Mouse (Mus musculus) common myeloid progenitor, adult 5-6 weeks (primary cell): ENCODE measurements around the gene 4930467E23Rik. TPM values are rescaled to one million over a fixed set of nuclear protein-coding genes. Genes with fewer than 3 reads are reported as not detected.
"Not testable (repeated sequence)": the region's sequence is repeated elsewhere in the genome, so short reads cannot be mapped to it uniquely, and the experiment has no call there.

Experiments
- ATAC-seq: replicated peaks from 2 replicates; pipeline ENCODE4 v1.8.0; 2016; ENCODE audit warnings: low read depth, mild to moderate bottlenecking, moderate TSS enrichment, inconsistent platforms; ENCODE audit not compliant: poor library complexity, severe bottlenecking
- total RNA-seq: library from RNA; stranded (forward); fragments of 200-1000, 187-1606 nt; gene quantifications from 2 replicates; pipeline ENCODE4 v1.2.3, GENCODE M21; 2017

Gene 4930467E23Rik
- total RNA-seq, 1 experiment from 2014 or later = not detected

- not testable (repeated sequence) for ATAC-seq
Observed at GRCm38 (mm10) chr8:19778126-19778525, 48.8 kb downstream of the 4930467E23Rik start.

GRCm38 (mm10) chr8:19778891-19779290, 49.5 kb downstream of the 4930467E23Rik start:
- not testable (repeated sequence) for ATAC-seq

- not testable (repeated sequence) for ATAC-seq
Observed at GRCm38 (mm10) chr8:19780212-19780611, 50.8 kb downstream of the 4930467E23Rik start.

- not testable (repeated sequence) for ATAC-seq
Observed at GRCm38 (mm10) chr8:19780658-19781057, 51.3 kb downstream of the 4930467E23Rik start.

- ATAC-seq = not testable (repeated sequence)
Observed at GRCm38 (mm10) chr8:19781328-19782114, 52.1 kb downstream of the 4930467E23Rik start.

GRCm38 (mm10) chr8:19782736-19783135, 53.4 kb downstream of the 4930467E23Rik start:
- ATAC-seq = not testable (repeated sequence)

- not testable (repeated sequence) for ATAC-seq
Observed at GRCm38 (mm10) chr8:19783860-19784259, 54.5 kb downstream of the 4930467E23Rik start.

- peak; percentile 100 for ATAC-seq
Observed at GRCm38 (mm10) chr8:19784554-19785364, 55.4 kb downstream of the 4930467E23Rik start.

- not testable (repeated sequence) for ATAC-seq
Observed at GRCm38 (mm10) chr8:19792696-19793095, 63.3 kb downstream of the 4930467E23Rik start.

Other genes with a start within 250 kb of the 4930467E23Rik start
- not detected in 2 replicates for gene Defb7, start 234.5 kb upstream of the 4930467E23Rik start, total RNA-seq
- not detected in 2 replicates for gene Gm31371, start 173.8 kb downstream of the 4930467E23Rik start, total RNA-seq